Mouse (Mus musculus): ENCODE measurements around the gene Aak1.
"Not testable (repeated sequence)": the region's sequence is repeated elsewhere in the genome, so short reads cannot be mapped to it uniquely, and the experiment has no call there.

The Aak1 gene

GRCm38 (mm10) chr6:86841949-86842348, 7.4 kb upstream of the Aak1 start:
- no peak for DNase-seq (ENCODE audit: low spot score)

- no peak for DNase-seq (ENCODE audit: low spot score)
Observed at GRCm38 (mm10) chr6:86843636-86844035, 5.7 kb upstream of the Aak1 start.

GRCm38 (mm10) chr6:86846467-86846866, 2.9 kb upstream of the Aak1 start:
- DNase-seq (ENCODE audit: low spot score) = no peak

- no peak for DNase-seq (ENCODE audit: low spot score)
Observed at GRCm38 (mm10) chr6:86847816-86848215, 1.5 kb upstream of the Aak1 start.

- DNase-seq (ENCODE audit: low spot score) = no peak
Observed at GRCm38 (mm10) chr6:86848580-86848914, 770 bp upstream of the Aak1 start.

GRCm38 (mm10) chr6:86849692-86850445, 552 bp downstream of the Aak1 start:
- peak; percentile 66 for DNase-seq (ENCODE audit: low spot score)

- no peak for DNase-seq (ENCODE audit: low spot score)
Observed at GRCm38 (mm10) chr6:86850588-86850987, 1.3 kb downstream of the Aak1 start.

GRCm38 (mm10) chr6:86851561-86851960, 2.2 kb downstream of the Aak1 start:
- DNase-seq (ENCODE audit: low spot score) = no peak

GRCm38 (mm10) chr6:86853928-86854327, 4.6 kb downstream of the Aak1 start:
- DNase-seq (ENCODE audit: low spot score) = no peak

- no peak for DNase-seq (ENCODE audit: low spot score)
Observed at GRCm38 (mm10) chr6:86854941-86855340, 5.6 kb downstream of the Aak1 start.

- DNase-seq (ENCODE audit: low spot score) = no peak
Observed at GRCm38 (mm10) chr6:86858606-86859005, 9.3 kb downstream of the Aak1 start.

- DNase-seq (ENCODE audit: low spot score) = no peak
Observed at GRCm38 (mm10) chr6:86860732-86861463, 11.6 kb downstream of the Aak1 start.

GRCm38 (mm10) chr6:86864358-86864757, 15.0 kb downstream of the Aak1 start:
- no peak for DNase-seq (ENCODE audit: low spot score)

- no peak for DNase-seq (ENCODE audit: low spot score)
Observed at GRCm38 (mm10) chr6:86870335-86870734, 21.0 kb downstream of the Aak1 start.

- no peak for DNase-seq (ENCODE audit: low spot score)
Observed at GRCm38 (mm10) chr6:86871783-86872182, 22.5 kb downstream of the Aak1 start.

- no peak for DNase-seq (ENCODE audit: low spot score)
Observed at GRCm38 (mm10) chr6:86874711-86875375, 25.5 kb downstream of the Aak1 start.

- no peak for DNase-seq (ENCODE audit: low spot score)
Observed at GRCm38 (mm10) chr6:86876451-86876850, 27.1 kb downstream of the Aak1 start.

- DNase-seq (ENCODE audit: low spot score) = not testable (repeated sequence)
Observed at GRCm38 (mm10) chr6:86878656-86879055, 29.3 kb downstream of the Aak1 start.

GRCm38 (mm10) chr6:86879314-86879713, 30.0 kb downstream of the Aak1 start:
- DNase-seq (ENCODE audit: low spot score) = no peak

GRCm38 (mm10) chr6:86884230-86884629, 34.9 kb downstream of the Aak1 start:
- no peak for DNase-seq (ENCODE audit: low spot score)

- DNase-seq (ENCODE audit: low spot score) = no peak
Observed at GRCm38 (mm10) chr6:86884746-86885145, 35.4 kb downstream of the Aak1 start.

- DNase-seq (ENCODE audit: low spot score) = no peak
Observed at GRCm38 (mm10) chr6:86885816-86886529, 36.7 kb downstream of the Aak1 start.

Measured in testis, postnatal 10 days (tissue).